Mouse (Mus musculus) CH12.LX (cell line): ENCODE data around the gene Fasn. TPM values are rescaled to one million over a fixed set of nuclear protein-coding genes. Genes with fewer than 3 reads are reported as not detected.
A peak's percentile ranks its signal among the peaks of the same experiment; 100 is the strongest.
"Not testable (repeated sequence)": the region's sequence is repeated elsewhere in the genome, so short reads cannot be mapped to it uniquely, and the experiment has no call there.

Source experiments
- DNase-seq: peaks from one replicate; pipeline ENCODE4 v3.0.0-alpha.2; 2013; ENCODE audit errors: extremely low read depth
- H3K27ac ChIP-seq: 2 replicates; pipeline ENCODE4 v1.5.1; 2012; ENCODE audit warnings: low read depth, mild to moderate bottlenecking, control low read depth, moderate library complexity; ENCODE audit not compliant: insufficient read depth
- H3K27me3 ChIP-seq: replicated peaks from 2 replicates; pipeline ENCODE3; 2012; ENCODE audit warnings: inconsistent platforms
- H3K36me3 ChIP-seq, 2 experiments: replicated peaks in 1 of 2; 2 replicates each; pipeline versions ENCODE3 to v1.6.1; 2012; ENCODE audit warnings: inconsistent platforms in 1 of 2, low read length in 1 of 2, mild to moderate bottlenecking in 1 of 2, mixed read lengths in 1 of 2, moderate library complexity in 1 of 2; ENCODE audit not compliant: control insufficient read depth in 1 of 2, insufficient read depth in 1 of 2
- H3K4me1 ChIP-seq, 2 experiments: 2 replicates each; pipeline ENCODE4 v1.6.1; 2012; ENCODE audit warnings: inconsistent platforms in 1 of 2, moderate library complexity in 1 of 2; ENCODE audit not compliant: insufficient read depth in 2 of 2, control insufficient read depth in 1 of 2
- H3K4me2 ChIP-seq: 2 replicates; pipeline ENCODE4 v1.6.1; 2012; ENCODE audit warnings: low read depth, mild to moderate bottlenecking, control low read depth; ENCODE audit not compliant: poor library complexity, insufficient read depth, severe bottlenecking
- H3K4me3 ChIP-seq, 3 experiments: fragments of 150-350 bp in 1 of 3; sonication (generic) in 1 of 3; replicated peaks in 1 of 3; 2 replicates each; pipeline versions ENCODE3 to v1.5.1; 2011 to 2012; ENCODE audit warnings: low read depth in 2 of 3, low read length in 2 of 3, mild to moderate bottlenecking in 2 of 3, moderate library complexity in 2 of 3, control low read depth in 1 of 3, improper control_type of control experiment in 1 of 3, inconsistent platforms in 1 of 3, mixed read lengths in 1 of 3; ENCODE audit not compliant: poor library complexity in 1 of 3
- H3K79me2 ChIP-seq: replicated peaks from 2 replicates; pipeline ENCODE4 v1.6.1; 2012; ENCODE audit warnings: mild to moderate bottlenecking, moderate library complexity; ENCODE audit not compliant: control insufficient read depth, poor library complexity, insufficient read depth, severe bottlenecking; ENCODE audit errors: extremely low read depth
- H3K9ac ChIP-seq: 2 replicates; pipeline ENCODE4 v1.6.1; 2012; ENCODE audit warnings: low read depth, mild to moderate bottlenecking, control low read depth, moderate library complexity; ENCODE audit not compliant: insufficient read depth
- H3K9me3 ChIP-seq: replicated peaks from 2 replicates; pipeline ENCODE3; 2012; ENCODE audit warnings: low read length, inconsistent platforms, mixed read lengths
- CHD2 ChIP-seq: IDR thresholded peaks from 2 replicates; pipeline ENCODE4 v1.6.1; 2011; ENCODE audit warnings: low read length, improper control_type of control experiment
- CTCF ChIP-seq, 2 experiments: IDR thresholded peaks in 1 of 2; conservative IDR thresholded peaks in 1 of 2; 2 replicates each; pipeline ENCODE4 v1.5.1; 2011 to 2012; ENCODE audit warnings: low read depth in 2 of 2, low read length in 2 of 2, improper control_type of control experiment in 1 of 2, inconsistent platforms in 1 of 2, mild to moderate bottlenecking in 1 of 2, moderate library complexity in 1 of 2
- EP300 ChIP-seq: IDR thresholded peaks from 2 replicates; pipeline ENCODE4 v1.6.1; 2011; ENCODE audit warnings: low read length, improper control_type of control experiment
- GABPA ChIP-seq: IDR thresholded peaks from 2 replicates; pipeline ENCODE4 v1.6.1; 2012; ENCODE audit warnings: low read depth, low read length, improper control_type of control experiment, inconsistent platforms; ENCODE audit not compliant: insufficient replicate concordance
- JUN ChIP-seq: IDR thresholded peaks from 2 replicates; pipeline ENCODE4 v1.6.1; 2011; ENCODE audit warnings: low read depth, mild to moderate bottlenecking, low read length, improper control_type of control experiment, moderate library complexity; ENCODE audit not compliant: insufficient read depth
- MYC ChIP-seq: IDR thresholded peaks from 2 replicates; pipeline ENCODE4 v1.6.1; 2011; ENCODE audit warnings: low read depth, mild to moderate bottlenecking, improper control_type of control experiment, low read length
- NELFE ChIP-seq: IDR thresholded peaks from 2 replicates; pipeline ENCODE4 v1.6.1; 2011; ENCODE audit warnings: low read depth, low read length, improper control_type of control experiment
- POLR2A ChIP-seq: IDR thresholded peaks from 2 replicates; pipeline ENCODE4 v1.6.1; 2011; ENCODE audit warnings: low read depth, mild to moderate bottlenecking, improper control_type of control experiment, low read length
- POLR2AphosphoS2 ChIP-seq: IDR thresholded peaks from 2 replicates; pipeline ENCODE4 v1.6.1; 2011; ENCODE audit warnings: low read depth, low read length, improper control_type of control experiment
- RCOR1 ChIP-seq: conservative IDR thresholded peaks from 2 replicates; pipeline ENCODE4 v1.6.1; 2012; ENCODE audit warnings: low read depth, mild to moderate bottlenecking, inconsistent platforms, low read length, improper control_type of control experiment
- SIN3A ChIP-seq: IDR thresholded peaks from 2 replicates; pipeline ENCODE4 v1.6.1; 2012; ENCODE audit warnings: low read length, improper control_type of control experiment, inconsistent platforms
- TCF12 ChIP-seq: IDR thresholded peaks from 2 replicates; pipeline ENCODE4 v1.6.1; 2014; ENCODE audit warnings: low read depth, mild to moderate bottlenecking, inconsistent platforms, low read length, improper control_type of control experiment
- ZC3H11A ChIP-seq: IDR thresholded peaks from 2 replicates; pipeline ENCODE4 v1.6.1; 2012; ENCODE audit warnings: low read depth, mild to moderate bottlenecking, inconsistent platforms, low read length, improper control_type of control experiment
- dilution Hi-C: fragments of 300-500 bp; cut with MboI; formaldehyde crosslinking; loops from 2 replicates; pipeline ENCODE4 v1.14.3; 2020; ENCODE audit warnings: low sequenced_read_pairs; ENCODE audit not compliant: extremely low pct_unique_long_range_greater_than_20kb, extremely low pct_ligation_motif_present
- in situ Hi-C: fragments of 300-500 bp; cut with MboI; formaldehyde crosslinking; loops from 3 replicates; pipeline ENCODE4 v1.14.3; 2019; ENCODE audit warnings: low sequenced_read_pairs, low pct_ligation_motif_present, low pct_unique_long_range_greater_than_20kb, mixed read lengths
- polyA plus RNA-seq: library from polyadenylated mRNA; unstranded; fragments of >175 nt; gene quantifications from 2 replicates; pipeline ENCODE4 v1.2.1, GENCODE M21; 2012; ENCODE audit warnings: low read depth; ENCODE audit not compliant: insufficient read length
- total RNA-seq, 2 experiments: library from RNA; depleted of rRNA; stranded (reverse); fragments of 300-350 nt in 1 of 2; fragments of >200 nt in 1 of 2; gene quantifications; 2 replicates each; pipeline ENCODE4 v1.2.3; 2012 to 2014

Gene Fasn
- total and polyA plus RNA-seq, 3 experiments, result 116 to 300 (median 186) TPM

DNA sequence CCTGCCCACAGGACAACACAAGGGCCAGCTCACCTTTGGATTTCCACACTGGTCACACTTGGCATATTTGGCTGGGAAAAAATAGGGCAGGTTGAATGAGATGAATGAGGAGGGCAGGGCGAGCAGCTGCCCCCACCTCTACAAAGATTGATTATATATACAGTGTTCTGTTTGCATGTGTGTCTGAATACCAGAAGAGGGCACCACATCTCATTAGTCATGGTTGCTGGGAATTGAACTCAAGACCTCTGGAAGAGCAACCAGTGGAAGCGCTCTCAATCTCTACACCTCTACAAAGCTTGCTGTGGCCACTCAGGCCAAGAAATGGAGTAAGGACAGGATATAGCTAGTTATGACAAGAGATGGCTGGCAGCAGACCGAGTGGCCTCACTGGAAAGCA is 34.5 kb downstream of the Fasn start:
- no peak overlapping the region for H3K4me2 ChIP-seq
- H3K79me2 ChIP-seq, result peaks cover 17% of the 10 kb centered on the region
- no peak overlapping the region for H3K4me3 ChIP-seq
- TF ChIP-seq POLR2A, result peak; percentile 4; the same call in 1 of the 2 replicates
- no peak for TF ChIP-seq ZC3H11A
- TF ChIP-seq CHD2, result no peak
- no peak for TF ChIP-seq RCOR1
- TF ChIP-seq CTCF (conservative IDR thresholded peaks at IDR 0.05 in 1 of 2, IDR thresholded peaks at IDR 0.05 in 1 of 2; ENCODE audit: low read depth in 2 of 2, low read length in 2 of 2), result peak in 1 of 2 experiments; percentile 28; a peak in 2 of 4 replicates
- no peak for TF ChIP-seq POLR2AphosphoS2
- no peak for TF ChIP-seq NELFE
- TF ChIP-seq GABPA, result no peak
- no peak for TF ChIP-seq JUN
- no peak for TF ChIP-seq MYC
- TF ChIP-seq EP300, result no peak
- H3K9me3 ChIP-seq, result no peaks in the 10 kb centered on the region
- no peak overlapping the region for H3K9ac ChIP-seq
- no peak for DNase-seq
- no peak overlapping the region for H3K27ac ChIP-seq
- dilution Hi-C loops, result no loop called here
- no peaks in the 10 kb centered on the region for H3K27me3 ChIP-seq
- peaks cover 10 to 32% of the 10 kb centered on the region in 2 experiments for H3K4me1 ChIP-seq
- peaks cover 85 to 95% of the 10 kb centered on the region in 2 experiments for H3K36me3 ChIP-seq
- in situ Hi-C loops, result no loop called here

DNA sequence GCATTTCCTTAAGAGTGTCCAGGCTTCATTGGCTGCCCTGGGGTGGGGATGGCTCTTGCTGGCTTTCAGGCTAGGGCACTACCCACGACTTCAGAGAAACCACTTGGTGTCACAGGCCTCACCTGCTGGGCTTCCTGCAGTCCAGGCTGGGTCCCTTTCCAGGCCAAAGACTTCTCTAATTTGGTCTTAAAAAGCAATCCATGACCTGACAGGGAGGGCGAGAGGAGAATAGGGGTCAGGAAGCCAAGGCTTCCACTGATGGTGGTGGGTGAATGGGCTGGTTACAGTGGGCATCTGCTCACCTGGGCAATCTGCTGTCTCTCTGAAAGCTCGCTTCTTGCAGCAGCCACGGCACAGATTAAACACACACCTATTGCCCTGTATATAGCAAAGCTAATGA is 35.0 kb downstream of the Fasn start:
- peaks cover 85 to 90% of the 10 kb centered on the region in 2 experiments for H3K36me3 ChIP-seq
- no peaks in the 10 kb centered on the region for H3K27me3 ChIP-seq
- H3K9ac ChIP-seq, result no peak overlapping the region
- in situ Hi-C loops, result no loop called here
- no peak overlapping the region for H3K4me3 ChIP-seq
- peaks cover 14% of the 10 kb centered on the region for H3K79me2 ChIP-seq
- H3K4me2 ChIP-seq, result no peak overlapping the region
- no peak for TF ChIP-seq SIN3A
- 0 out of 2 replicates have a peak, but pooled peaks have one; percentile 28 for TF ChIP-seq POLR2A
- TF ChIP-seq TCF12, result no peak
- TF ChIP-seq, all 38 proteins: peak for 1
- dilution Hi-C loops, result no loop called here
- H3K9me3 ChIP-seq, result no peaks in the 10 kb centered on the region
- H3K27ac ChIP-seq, result no peak overlapping the region
- no peak for DNase-seq
- H3K4me1 ChIP-seq, result peaks cover 7 to 28% of the 10 kb centered on the region in 2 experiments; a peak in 3 of 4 replicates

- H3K4me1 ChIP-seq, result peaks cover 7 to 25% of the 10 kb centered on the region in 2 experiments
- H3K36me3 ChIP-seq, result peaks cover 77 to 81% of the 10 kb centered on the region in 2 experiments
- H3K9me3 ChIP-seq, DNase-seq, in situ Hi-C loops, H3K27ac ChIP-seq, H3K27me3 ChIP-seq, H3K4me2 ChIP-seq, H3K4me3 ChIP-seq, dilution Hi-C loops, H3K9ac ChIP-seq: not testable (repeated sequence)
- peaks cover 13% of the 10 kb centered on the region for H3K79me2 ChIP-seq
These were observed 35.9 kb downstream of the Fasn start for GRCm38 (mm10) chr11:120788460-120788859.
